Mouse (Mus musculus) thymus, postnatal 25 days (tissue): Measurements from ENCODE around the gene Sucnr1.
"Not testable (repeated sequence)": the region's sequence is repeated elsewhere in the genome, so short reads cannot be mapped to it uniquely, and the experiment has no call there.

ENCODE experiments used
- DNase-seq: peaks from one replicate; pipeline ENCODE4 v3.0.0; 2022

Sucnr1 gene

GRCm38 (mm10) chr3:60081648-60082047 is at the start of gene Sucnr1:
TSS of gene Sucnr1 (plus strand) at chr3:60081869.
- DNase-seq, result no peak

- DNase-seq, result no peak
Observed at GRCm38 (mm10) chr3:60046221-60046913, 35.3 kb upstream of the Sucnr1 start.

DNA sequence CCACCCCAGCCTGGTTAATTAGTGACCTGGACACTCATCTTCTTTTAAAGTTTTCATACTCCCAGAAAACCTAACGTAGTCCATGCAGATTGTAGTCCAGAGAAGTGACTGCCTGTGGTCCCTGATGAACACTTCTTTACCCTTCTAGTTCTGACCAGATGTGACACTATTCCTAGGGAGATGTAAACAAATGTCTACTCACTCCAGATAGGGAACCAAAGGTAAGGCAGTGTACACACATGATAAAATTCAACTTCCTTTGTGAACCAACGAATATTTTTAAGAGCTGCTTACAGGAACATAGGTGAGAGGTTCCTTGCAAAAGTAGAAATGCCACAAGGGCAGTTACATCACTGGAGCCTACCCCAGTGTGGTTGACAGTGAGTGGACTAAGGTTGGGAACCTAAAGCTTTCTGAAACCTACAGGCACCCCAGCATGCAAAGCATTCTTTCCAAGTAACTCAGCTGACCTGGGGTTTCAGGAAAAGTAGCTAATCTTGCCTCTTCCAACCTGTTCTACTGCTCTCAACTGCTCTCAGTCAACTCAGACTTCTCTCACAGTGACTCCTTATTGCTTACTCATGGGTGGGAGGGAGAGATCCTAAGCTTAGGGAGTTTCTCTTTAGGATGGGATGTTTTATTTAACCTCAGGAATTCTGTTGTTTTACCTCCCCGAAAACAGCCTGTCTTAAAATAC is 28.3 kb upstream of the Sucnr1 start:
- DNase-seq, result no peak

DNA sequence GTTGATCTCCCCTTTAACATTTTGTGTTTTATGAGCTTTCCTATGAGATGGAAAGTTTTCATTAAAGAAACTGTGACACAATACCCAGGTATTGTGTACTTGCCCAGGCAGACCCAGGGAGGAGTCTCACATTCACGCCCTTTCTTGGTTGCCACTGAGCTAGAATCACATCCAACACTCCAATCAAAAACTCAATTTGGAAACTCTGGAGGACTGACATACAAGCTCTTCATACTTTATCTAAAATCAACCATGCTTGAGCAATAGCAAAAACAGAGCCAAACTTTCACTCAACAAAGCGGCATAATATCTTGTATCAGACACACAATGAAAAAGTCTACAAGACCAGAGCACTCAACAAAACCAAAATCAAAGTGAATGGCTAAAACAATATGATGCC is 27.7 kb upstream of the Sucnr1 start:
- no peak for DNase-seq

GRCm38 (mm10) chr3:60056451-60056850 is 25.2 kb upstream of the Sucnr1 start:
- DNase-seq, result no peak

GRCm38 (mm10) chr3:60057070-60057808 is 24.4 kb upstream of the Sucnr1 start:
- no peak for DNase-seq

DNA sequence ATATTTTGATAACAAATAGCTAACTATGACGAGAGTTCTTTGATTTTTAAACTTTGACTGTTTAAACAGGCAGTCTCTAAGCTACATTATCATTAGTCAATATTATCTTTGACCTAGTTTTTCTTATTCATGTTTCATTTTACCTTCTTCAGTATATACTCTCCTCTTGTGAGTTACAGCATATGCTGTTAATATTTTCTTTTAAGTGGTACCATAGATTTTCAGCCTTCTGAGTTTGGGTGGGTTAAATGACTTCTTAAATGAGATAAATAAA is 23.9 kb upstream of the Sucnr1 start:
- no peak for DNase-seq

- DNase-seq, result no peak
Observed at GRCm38 (mm10) chr3:60078883-60079415, 2.7 kb upstream of the Sucnr1 start.

- peak; percentile 5 for DNase-seq
Observed at GRCm38 (mm10) chr3:60080572-60080971, 1.1 kb upstream of the Sucnr1 start.

GRCm38 (mm10) chr3:60082746-60083145 is 1.1 kb downstream of the Sucnr1 start:
- no peak for DNase-seq

GRCm38 (mm10) chr3:60085729-60086128 is 4.1 kb downstream of the Sucnr1 start:
- no peak for DNase-seq

GRCm38 (mm10) chr3:60091321-60091720 is 9.7 kb downstream of the Sucnr1 start:
- DNase-seq, result no peak

GRCm38 (mm10) chr3:60094386-60095156 is 12.9 kb downstream of the Sucnr1 start:
- no peak for DNase-seq

DNA sequence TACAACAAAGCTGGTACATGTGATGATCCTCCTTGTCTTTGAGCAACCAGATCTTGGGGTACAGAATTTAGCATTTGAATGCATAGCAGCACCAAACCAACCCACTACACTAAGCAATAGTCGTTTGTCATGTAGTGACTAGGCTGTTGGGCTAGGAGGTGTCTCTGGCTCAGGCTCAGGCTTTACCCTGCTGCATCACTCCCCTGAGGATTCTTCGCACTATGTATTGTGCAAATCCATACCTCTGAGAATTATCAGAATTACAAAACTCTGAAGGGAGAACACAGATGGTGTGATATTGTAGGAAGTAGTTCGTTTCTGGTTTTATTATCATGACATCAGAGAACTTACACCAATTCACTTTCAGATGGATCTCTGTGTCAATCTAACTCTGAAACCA is 15.3 kb downstream of the Sucnr1 start:
- no peak for DNase-seq

- DNase-seq, result no peak
Observed at GRCm38 (mm10) chr3:60097485-60097884, 15.8 kb downstream of the Sucnr1 start.

- DNase-seq, result no peak
Observed at GRCm38 (mm10) chr3:60098521-60098920, 16.9 kb downstream of the Sucnr1 start.

DNA sequence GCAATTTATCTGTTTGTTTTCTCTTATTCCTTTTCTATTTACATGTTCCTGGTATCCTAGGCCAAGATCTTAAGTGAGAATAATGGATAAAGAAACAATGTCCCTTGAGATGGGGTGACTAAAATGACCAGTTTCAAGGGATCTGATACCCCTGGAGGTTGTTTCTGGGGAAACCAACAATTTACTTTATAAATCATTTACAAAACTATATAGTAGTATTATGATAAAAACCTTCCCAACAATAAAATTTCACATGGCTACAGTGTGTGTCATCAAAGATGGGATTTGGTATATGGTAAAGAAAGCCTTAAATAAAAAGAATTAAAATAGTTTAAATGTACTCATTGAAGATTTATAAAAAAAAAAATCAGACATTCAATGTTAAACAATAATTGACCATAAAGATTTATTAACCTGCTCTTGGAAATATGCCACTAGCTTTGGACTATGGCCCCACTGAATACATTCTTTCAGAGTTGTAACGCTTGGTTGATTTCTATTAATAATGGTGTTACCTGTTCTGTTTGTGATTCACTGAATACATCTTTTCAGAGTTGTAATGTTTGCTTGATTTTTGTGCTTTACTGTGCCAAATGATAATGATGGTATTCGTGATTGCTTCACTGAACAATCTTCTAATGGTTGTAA is 22.9 kb downstream of the Sucnr1 start:
- DNase-seq, result no peak

DNA sequence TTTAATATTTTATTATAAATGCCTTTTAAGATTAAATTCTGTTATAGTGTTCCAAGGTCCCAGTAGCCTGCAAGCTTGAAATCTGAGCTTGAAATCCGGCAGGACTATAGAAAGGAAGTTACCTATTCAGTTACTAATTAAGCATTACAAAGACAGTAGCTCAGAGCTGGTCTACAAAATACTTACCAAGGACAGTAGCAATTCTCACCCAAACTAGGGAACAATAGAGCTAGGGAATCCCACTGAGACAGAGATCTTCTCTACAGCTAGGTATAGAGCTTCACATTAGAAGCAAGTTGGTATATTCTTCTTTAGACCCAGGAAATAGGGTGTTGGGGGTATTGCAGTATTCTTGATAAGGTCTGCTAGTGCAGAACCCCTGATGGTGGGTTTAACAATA is 24.8 kb downstream of the Sucnr1 start:
- not testable (repeated sequence) for DNase-seq

- no peak for DNase-seq
Observed at GRCm38 (mm10) chr3:60107736-60108135, 26.1 kb downstream of the Sucnr1 start.

DNA sequence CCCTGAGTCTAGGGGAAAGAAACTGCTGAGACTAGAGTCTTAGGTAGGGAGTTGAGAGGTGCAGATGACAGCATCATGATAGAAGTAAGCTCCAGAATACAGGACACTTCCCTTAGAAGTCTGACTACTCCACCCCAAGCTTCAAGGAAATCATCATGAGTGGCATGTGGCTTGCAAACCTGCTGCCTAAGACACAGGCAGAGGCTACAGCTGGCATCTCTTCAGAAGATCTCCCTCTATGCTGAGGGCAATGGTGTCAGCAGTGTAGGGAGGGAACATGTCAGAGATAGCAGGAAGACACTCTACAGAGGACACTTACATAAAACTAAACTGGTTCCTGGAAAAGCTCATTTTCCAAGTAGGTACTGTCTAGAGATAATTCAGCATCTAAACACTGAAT is 27.1 kb downstream of the Sucnr1 start:
- no peak for DNase-seq

DNA sequence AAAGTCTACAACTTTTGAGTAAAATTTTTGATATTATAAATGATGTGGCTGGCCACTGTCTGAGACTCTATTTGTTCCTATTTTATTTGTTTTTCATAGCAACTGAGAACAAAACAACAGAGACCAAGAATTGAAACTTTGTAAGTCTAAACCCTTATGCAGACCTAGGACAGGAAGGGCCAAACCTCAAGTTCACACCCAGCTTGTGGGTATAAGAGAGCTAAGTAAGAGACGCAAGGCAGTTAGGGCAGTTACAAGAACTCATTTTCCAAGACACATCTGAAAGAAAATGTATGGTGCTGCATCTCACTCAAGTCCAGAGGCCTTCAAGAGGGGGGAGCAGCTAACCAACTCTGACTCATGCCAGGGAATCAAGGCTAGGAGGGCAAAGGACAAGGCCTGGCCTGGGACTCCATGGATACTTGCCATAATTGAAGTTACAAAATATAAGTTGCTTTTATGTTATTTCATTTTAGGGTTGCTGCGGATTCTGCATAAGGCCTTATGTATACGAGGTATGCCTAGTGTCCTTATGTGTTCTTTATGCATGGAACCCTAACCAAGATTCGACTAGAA is 29.6 kb downstream of the Sucnr1 start:
- DNase-seq, result no peak
